Mouse (Mus musculus): ENCODE data around the gene Tgm1.

Gene Tgm1

DNA sequence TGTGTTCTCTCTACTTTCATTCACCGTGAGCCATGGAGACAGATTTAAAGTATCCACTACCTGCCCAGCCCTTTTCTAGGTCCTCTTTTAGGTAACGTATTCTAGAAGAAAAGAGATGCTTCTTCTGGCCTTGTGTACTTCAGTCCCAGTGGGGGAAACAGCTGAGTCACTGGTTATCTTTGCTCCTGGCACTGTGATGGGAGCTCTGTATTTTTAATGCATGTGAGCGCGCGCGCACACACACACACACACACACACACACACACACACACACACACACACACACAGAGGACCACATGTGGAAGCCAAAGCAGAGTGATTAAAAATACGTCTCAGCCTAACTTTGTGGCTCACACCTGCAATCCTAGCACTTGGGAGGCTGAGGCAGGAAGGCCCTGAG, 9.7 kb upstream of the Tgm1 start:
- DNase-seq (ENCODE audit: low spot score) = no peak

DNA sequence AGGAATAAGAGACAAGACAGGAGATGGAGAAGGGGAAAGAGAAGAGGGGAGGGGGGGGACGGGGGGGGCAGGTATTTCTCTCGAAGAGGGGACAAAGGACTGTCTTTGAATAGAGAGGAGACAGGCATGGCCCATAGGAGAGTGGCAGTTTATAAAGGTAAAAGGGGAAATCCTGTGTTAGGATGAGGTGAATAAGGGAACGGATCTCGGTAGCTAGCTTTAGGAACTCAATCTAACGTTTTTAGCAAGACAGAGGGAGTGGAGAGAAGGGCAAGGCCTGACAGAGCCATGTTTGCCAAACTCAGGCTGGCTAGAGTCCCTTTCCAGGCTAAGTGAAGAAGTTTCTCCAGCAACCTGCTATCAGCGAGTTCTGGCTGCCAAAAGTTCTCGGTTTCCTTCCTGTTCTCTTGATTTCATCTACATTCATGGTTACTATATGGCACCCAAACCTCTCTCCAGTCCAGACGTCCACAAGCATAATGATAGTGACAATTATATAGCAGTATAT, 8.8 kb upstream of the Tgm1 start:
- DNase-seq (ENCODE audit: low spot score) = no peak

DNA sequence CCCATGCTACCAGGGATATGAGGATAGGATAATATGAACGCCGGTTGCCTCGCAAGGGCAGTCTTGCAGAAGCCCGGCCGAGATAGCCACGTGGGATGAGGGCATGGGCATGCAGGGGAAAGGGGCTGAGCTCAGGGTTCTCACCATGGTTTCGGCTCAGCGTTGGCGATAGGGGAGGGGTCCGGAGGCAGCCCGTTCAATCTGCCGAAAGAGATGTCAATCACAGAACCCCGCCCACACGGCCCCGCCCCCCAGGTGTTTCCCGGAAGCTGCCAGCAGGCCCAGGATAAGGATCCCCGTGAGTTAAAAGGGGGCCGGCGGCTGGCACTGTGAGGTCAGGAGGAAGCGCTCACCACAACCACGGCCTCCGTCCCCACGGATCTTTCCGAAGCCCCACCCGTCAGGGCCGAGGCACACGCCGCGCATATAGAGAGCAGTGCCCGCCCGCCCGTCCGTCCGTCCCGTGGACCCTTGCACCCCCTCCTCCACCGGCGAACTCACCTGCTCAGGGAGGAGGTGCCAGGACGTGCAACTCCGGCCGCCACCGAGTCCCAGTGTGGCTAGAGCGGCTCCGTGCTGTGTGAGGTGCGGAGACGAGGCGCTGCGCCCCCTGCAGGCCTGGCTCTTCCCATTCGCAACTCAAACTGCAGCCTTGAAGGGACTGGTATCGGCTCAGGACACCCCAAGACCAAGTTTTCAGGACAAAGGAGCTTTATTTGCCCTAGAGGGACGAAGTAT, 8.1 kb upstream of the Tgm1 start, which contains the start of gene Rabggta:
Gene Rabggta, minus strand, starts transcription at position 564 of the 738 bp plus-strand sequence.
- DNase-seq (ENCODE audit: low spot score) = peak; percentile 72

DNA sequence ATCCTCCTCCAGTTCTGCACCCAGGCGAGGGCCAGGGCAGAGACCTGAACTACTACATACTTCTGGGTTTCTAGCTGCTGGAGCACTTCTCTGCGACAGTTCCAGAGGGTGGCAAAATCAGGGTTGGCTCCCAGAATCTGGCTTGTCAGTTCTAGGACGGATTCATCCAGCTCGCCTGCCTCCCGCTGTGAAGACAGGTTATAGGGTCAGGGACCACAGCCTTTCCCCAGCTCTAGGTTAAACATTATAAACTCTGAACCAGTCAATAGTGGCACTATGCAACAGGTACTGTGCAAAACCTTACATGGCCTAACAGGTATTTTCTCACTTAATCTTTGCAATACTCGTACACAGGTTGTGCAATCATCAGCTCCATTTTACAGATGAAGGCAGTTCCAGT, 7.3 kb upstream of the Tgm1 start:
- DNase-seq (ENCODE audit: low spot score) = no peak

DNA sequence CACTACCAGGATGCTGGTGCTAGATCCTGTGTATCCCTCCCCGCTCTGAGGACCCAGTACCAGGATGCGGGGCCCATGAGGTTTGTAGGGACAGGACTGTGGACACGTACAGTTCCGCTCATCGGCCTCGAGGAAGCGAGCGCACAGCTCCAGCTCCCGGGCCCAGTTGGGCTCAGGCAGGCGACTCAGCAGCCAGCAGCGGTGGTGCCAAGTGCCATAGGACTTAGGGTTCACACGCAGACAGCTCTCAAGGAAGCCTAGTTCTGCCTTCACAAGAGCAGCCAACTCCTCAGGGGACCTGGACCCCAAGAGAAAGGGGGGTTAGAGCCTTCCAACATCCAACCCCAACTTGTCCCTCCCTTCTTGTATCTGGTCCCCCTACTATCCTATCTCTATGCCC, 6.9 kb upstream of the Tgm1 start:
- no peak for DNase-seq (ENCODE audit: low spot score)

DNA sequence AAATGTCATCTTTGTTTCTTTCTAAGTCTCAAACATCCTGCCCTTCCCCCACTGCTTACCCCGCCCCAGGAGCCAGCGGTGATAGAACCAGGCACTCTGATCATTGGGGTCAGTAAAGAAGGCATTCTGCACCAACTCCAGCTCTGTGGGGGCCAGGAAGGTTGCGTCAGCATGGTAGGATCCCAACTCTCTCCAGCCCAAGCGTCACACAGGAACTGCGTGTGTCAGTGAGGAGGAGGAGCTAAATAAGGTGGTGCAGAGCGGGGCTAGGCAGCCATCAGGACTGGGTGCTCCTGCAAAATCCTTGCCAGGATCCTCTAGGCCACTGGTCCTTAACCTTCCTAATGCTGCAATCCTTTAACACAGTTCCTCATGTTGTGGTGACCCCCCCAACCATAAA, 6.0 kb upstream of the Tgm1 start:
- DNase-seq (ENCODE audit: low spot score) = no peak

DNA sequence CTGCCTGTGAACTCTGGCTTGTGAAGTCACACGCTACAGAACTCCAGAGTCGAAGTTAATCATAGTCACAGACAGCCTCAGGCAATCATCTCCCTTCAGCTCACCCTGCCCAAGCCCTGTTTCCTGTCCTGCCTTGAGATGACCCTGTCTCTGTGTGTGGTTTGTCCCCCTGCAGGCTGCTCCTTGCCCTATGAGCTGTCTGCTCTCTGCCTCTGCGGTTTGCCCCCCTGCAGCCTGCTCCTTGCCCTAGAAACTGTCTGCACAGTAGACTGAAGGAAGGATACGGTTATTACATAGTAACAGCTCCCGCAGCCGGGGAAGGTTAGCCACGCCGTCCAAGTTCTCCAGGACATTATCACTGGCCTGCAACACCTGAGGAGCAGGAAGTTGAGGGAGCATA, 3.2 kb upstream of the Tgm1 start:
- no peak for DNase-seq (ENCODE audit: low spot score)

DNA sequence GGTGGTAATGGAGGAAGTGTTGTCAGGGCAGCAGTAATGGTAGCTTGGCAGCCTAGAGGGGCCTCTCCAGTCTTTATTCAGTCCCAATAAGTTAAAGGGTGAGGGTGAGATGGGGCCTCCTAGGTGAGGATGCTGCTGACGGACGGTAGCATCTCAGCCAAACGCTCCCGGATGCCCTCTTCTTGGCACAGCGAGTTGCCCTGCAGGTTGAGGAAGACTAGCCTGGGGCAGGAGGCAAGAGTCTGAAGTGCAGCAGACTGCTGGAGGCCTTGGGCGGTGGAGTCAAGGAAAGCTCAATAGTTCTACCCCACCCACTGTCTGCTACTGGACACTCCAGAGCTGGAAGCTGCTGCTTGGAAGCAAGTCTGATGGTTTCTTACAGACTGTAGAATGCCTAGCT, 2.5 kb upstream of the Tgm1 start:
- no peak for DNase-seq (ENCODE audit: low spot score)

DNA sequence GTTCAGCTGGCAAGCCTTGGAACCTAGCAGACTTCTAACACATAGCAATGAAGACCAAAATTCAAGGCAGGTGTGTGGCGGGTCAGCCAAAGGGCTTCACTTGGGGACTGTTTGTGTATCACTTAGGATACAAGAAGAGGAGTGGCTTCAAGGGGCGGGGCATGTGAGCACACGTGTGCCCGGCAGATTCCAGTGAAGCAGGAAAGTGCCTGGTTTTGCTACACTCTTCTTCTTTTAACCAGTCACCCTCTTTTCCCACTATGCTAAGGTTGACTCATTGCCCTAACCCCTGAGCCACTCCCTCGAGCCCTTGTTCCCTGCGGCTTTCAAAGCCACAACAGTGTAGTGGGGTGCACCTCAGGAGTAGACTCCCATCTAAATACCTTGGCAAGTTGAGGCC, 1.2 kb upstream of the Tgm1 start:
- no peak for DNase-seq (ENCODE audit: low spot score)

DNA sequence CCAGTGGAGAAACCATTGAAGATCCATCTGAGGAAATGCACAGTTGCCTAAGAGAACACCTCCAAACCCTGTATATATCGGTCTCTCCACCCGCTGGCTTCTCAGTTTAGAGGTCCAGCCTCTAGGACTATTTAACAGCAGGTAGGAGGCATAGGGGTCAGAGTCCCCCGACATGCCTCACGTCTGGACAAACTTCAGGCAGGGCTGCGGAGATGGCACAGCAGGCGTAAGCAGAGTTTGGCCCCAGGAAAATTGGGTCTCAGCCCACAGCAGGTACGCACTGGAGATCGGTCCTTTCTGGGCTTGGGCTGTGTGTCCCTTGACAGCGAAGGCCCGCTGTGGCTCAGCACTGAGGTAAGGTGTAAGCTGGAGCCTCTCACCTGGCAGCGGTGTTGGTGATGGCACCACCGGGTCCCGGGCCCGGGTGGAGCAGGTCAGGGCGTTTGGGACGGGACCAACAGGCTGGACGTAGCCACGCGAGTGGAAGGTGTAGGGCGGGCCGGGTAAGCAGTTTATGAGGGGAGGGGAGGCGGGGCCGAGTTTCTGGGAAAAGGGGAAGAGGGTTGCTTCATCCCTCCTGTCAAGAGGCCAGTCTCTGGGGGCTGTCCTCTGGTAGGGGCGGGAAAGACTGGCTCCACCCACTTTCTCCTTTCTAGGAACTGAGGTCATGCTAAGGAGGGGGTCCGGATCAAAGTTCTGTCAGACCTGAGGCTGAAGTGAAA, 558 bp downstream of the Tgm1 start:
- DNase-seq (ENCODE audit: low spot score) = no peak

DNA sequence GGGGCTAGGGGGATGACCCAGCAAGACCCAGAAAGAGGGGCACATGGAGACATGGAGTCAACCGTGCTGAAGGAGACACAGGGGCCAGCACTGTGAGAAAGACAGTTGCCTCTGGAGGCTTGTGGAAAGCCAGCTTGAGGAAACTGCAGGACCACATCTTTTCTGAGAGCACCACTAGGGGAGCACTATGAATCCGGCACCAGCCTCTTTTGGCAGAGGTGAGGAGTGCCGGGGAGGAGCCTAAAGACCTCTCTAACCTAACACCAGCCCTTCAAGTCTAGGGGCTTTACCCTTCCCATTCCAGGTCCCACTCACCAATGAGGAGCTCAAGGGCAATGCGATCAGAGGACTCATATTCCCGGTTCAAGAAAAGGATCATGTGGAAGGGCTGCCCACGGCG, 1.9 kb downstream of the Tgm1 start:
- DNase-seq (ENCODE audit: low spot score) = no peak

DNA sequence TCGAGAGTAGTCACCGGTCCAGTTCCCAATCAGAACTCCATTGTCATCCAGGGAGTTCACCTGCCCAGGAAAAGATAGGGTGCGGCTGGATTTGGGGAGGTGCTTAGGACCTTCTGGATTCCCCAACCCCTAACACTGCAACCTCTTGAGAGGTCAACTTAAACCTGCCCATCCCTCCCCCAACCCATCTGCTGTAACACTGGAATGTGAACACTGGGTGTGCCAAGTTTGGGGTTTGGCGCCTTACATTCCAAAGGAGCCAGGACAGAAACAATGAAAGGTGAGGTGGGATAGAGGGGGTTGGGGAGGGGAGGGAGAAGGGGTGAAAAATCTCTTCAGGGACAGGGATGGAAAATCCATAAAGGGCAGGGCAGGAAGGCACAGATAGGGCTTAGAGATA, 4.2 kb downstream of the Tgm1 start:
- DNase-seq (ENCODE audit: low spot score) = no peak

DNA sequence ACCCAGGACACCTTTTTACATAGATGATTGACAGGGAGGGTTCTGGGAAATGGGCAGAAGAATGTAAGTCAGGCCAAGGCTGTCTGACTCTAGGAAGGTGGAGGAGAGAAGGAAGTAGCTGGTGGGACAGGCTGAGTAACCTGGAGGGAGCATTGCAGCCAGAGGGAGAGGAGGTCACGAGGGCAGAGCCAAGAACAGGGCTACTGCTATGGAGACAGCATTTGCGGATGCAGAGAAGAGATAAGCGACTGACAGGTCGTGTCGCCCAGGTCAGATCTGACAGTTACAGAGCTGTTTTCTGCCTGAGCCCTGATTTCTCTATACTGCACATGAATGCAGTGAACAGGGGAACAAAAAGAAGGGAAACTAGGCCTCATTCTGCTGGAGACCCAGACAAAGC, 6.3 kb downstream of the Tgm1 start:
- DNase-seq (ENCODE audit: low spot score) = no peak

DNA sequence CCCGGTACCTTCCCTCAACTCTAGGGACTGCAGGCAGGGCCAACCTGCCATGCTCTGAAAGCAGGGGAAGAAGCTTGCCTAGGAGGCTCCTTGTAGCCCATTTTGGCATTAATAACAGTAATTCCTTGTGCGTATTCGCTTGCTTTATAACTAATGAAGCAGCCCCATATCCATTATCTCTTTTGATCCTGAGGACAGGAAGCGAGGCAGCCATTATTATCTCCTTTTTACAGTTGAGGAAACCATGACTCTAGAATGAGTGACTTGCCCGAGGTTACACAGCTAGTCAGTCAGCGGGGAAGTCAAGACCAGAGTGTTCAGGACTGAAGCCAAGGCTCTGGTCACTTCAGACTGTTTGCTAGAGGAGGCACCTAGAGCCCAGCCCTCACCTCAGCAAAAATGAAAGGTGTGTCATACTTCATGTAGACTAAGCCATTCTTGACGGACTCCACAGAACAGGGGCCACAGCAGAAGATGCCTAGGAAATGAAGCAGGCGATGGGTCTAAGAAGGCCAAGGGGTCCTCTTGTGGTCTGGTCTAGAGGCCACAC, 7.6 kb downstream of the Tgm1 start:
- no peak for DNase-seq (ENCODE audit: low spot score)

DNA sequence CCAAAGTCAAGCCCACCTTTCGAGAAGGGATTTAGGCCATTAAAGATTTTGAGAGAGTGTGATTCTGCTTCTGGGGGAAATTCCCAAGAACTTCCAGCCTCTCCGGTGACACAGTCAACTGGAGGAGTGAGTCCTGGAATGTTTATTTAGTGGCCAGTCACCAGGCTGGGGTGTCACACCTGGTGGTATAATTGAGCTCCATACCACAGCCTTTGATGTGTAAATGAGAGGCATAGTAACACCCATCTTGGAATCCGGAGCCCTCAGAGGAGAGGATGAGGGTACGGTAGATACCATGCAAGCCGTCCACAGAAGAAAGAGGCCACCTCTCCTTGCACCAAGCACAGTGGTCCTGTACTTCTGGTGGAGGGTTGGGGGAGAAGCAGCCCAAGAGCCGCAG, 11.0 kb downstream of the Tgm1 start:
- DNase-seq (ENCODE audit: low spot score) = no peak

DNA sequence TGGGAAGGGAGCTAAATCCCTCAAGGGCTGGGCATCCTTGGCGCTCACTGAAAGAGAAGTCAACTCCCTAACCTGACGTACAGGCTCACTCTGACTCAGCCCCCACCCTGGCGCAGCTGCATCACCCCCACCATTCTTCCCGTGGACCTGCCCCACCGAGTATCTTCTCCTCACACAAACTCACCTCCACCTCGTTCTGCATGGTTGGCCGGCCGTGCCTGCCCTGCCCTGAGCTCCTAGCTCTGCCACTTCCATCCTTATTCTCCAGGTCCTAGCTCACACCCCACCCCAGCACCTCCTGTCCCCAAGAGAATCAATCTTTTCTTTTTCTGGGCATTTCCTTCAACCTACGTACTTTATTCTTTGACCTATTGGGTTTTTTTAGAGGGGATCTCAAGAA, 12.6 kb downstream of the Tgm1 start:
- DNase-seq (ENCODE audit: low spot score) = no peak

DNA sequence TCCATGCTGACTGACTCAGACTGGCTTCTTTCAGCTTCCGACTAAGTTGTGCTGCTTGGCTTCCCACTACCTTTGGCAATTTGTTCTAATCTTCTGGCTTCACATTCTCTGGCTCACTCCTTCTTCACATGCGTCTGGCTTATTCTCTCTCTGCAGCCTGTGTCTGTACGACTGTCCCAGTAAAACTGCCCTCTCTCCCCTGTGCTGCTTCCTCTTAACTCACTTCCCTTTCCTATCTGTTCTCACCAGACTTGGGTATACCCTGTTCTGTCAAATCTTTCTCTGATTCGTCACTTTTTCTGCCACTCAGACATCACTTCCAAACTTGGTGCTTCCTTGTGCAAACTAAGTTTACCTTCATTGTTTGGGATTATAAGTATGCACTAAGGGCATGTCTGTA, 16.5 kb downstream of the Tgm1 start:
- DNase-seq (ENCODE audit: low spot score) = no peak

DNA sequence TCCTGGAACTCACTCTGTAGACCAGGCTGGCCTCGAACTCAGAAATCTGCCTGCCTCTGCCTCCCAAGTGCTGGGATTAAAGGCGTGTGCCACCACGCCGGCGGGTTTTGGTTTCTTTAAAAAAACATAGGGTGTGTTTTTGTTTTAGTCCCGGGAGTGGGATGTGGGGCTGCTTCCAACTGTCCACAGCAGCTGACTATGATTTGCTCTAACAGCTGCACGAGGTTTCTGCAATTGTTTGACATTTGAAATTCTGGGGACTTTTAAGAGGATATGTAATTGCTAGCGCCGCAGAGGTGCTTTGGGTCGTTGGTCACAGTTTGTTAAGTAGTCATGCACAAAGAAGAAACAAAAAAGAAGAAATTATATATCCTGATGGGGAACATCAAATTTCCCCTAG, 24.3 kb downstream of the Tgm1 start:
- no peak for DNase-seq (ENCODE audit: low spot score)

DNA sequence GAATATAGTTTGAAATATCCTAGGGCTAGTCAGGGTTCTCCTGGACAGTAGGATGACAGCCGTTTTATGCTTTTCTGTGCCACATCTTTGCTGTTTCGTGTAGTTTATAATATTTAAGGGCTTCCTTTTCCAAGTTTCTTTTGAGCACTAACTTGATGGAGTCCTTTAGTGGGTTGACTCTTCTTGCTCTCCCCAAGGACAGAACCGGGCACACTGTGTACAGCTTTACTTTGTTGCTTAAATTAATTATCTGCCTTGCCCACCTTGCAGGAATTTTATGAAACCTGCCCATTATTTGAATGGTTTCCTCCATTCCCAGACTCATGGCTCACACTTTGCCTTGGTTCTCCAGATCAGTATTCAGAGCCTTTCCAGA, 31.6 kb downstream of the Tgm1 start:
- DNase-seq (ENCODE audit: low spot score) = no peak

DNA sequence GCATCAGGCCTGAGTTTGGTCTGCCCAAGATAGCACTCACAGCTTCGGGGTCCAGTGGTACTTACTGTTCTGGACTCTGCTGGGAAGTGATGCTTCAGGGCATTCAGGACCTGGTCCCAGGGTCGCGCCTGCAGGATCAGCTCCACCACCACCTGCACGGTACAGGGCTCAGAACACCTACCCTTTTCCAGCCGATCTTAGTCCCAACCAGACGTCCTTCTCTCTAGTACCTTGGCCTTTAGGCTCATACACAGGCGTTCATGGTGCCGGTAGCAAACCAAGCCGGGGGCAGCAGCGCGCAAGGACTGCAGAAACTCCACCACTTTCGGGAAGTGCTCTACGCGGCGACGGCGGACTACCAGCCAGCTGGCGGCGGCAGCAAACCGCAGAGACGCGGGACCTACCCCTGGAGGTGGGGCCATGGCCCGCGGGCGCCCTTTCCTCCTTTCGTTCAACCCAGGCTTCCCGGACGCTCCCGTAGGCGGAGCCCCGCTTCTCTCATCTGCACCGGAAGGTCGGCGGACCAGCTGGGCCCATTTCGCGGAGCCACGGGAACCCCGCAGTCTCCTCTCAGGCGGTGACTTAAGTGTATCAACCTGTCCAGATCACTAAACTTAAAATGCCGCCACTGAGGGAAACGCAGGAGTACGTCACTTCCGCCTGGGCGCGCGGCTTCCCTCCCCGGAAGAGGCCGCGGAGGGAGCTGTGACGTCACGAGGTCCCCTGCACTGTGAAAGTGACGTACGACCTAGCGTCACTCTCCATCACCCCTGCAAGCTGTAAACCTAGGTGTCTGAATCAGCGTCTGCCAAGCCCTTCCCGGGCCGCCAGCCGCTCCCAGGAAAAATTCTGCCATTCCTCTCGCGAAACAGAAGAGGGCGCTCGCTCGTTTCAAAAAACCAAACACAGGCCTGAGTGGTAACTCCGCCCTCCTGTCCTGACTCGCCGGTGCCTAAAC, 32.3 kb downstream of the Tgm1 start, which contains the start of gene Tinf2:
Gene Tinf2, minus strand, starts transcription at position 661 of the 958 bp plus-strand sequence.
- DNase-seq (ENCODE audit: low spot score) = peak; percentile 90

DNA sequence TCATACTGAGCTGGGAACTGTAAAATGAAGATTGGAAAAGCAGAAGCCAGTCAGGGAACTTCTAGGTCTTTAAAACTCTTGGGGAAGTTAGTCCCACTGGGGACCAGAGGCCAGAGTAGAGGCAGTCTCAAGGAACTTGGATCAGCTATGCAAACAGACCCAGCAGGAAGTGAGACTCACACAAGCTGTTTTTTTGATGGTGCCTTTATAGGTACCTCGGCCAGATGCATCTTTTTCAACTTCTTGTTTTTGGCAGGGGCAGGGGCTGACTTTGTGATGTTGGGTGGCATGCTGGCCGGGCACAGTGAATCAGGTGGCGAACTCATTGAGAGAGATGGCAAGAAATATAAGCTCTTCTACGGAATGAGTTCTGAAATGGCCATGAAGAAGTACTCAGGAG, 36.1 kb downstream of the Tgm1 start:
- no peak for DNase-seq (ENCODE audit: low spot score)

DNA sequence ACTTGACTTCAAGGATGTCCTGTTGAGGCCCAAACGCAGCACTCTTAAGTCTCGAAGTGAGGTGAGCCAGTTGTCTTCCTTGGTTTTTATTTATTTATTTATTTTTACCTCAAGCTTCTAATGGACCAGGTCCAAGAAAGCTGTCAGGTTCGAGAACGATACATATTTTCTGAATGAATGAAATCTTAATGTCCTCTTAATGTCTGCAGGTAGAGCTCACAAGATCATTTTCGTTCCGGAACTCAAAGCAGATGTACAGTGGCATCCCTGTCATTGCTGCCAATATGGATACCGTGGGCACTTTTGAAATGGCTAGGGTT, 41.0 kb downstream of the Tgm1 start:
- DNase-seq (ENCODE audit: low spot score) = no peak
